Mouse (Mus musculus) kidney, adult 8-10 months (tissue): ENCODE data around the gene Dmwd.
"Not testable (repeated sequence)": the region's sequence is repeated elsewhere in the genome, so short reads cannot be mapped to it uniquely, and the experiment has no call there.

Experiments used
- DNase-seq, 2 experiments: peaks; one replicate each; pipeline ENCODE4 v3.0.0; 2022

The Dmwd gene

DNA sequence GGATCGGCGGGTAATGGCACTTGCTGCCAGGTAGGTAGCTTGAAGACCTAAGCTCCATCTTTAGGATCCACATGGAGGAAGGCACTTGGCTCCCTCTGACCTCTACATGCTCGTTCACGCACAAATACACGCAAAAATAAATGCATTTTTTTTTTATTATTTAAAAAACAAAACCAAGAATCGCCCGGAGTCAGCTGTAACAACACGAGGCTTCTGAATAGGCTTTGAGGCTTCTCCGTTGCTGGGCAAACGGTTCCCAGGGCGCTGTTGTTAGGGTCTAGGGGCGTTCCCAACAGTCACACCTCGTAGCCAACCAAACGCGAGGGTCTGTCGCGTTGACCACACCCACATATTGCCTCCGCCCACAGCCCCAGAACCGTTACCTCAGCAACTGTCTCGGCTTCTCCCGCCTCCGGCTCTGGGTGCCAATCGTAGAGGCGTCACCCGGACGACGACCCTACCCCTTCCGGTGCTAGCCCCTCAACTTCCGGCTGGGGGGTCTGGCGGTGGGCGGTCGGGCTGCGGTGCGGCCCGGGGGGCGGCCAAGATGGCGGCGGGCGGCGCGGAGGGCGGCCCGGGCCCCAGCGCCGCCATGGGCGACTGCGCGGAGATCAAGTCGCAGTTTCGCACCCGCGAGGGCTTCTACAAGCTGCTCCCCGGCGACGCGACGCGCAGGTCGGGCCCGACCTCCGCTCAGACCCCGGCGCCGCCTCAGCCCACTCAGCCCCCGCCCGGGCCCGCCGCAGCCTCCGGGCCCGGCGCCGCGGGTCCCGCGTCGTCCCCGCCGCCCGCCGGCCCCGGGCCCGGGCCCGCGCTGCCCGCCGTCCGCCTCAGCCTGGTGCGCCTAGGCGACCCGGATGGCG, at the start of gene Dmwd:
Gene Dmwd (plus strand): TSS at position 505 of the 863 bp plus-strand sequence.
- peak; percentile 97 for DNase-seq

DNA sequence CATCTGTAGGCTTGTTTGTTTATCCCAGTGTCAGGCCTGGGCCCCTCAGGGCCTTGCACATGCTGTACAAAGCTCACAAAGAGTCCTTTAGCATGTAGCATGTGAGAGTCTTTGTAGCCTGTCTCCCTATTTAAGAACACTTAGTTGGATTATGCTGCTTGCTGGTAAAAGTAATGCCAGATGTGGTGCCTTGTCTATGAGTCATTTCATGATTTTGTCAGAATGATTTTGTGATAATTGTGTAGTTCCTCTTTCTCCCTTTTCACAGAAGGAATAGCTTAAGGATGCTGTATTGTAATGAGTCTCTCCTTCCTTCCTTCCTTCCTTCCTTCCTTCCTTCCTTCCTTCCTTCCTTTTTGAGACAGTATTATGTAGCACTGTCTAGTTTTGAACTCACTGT, 48.0 kb upstream of the Dmwd start:
- DNase-seq, result no peak

DNA sequence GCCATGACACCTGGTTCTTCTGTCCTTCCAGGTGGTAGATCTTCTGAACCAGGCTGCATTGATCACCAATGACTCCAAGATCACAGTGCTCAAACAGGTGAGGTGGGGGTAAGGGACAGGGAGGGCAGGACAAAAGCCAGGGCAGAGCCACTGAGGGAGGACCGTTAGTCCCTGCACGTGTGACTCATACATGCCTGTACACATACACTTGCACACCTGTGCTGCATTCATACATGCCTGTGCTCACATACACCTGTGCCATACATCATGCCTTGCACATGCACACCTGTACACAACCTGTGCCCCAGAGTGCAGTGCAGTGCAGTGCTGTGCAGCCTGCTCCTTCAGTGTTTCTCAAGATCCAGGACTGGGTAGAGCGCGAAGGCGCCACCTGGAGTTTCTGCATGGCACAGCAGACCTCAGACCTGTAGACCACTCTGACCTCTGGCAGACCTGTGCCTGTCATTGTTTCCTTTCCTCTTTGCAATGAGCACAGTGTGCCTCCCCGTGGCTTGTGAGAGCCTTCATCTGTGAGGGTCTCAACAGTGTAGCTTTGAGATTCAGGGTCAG, 46.9 kb upstream of the Dmwd start:
- DNase-seq, result peak in 1 of 2 experiments; percentile 61

DNA sequence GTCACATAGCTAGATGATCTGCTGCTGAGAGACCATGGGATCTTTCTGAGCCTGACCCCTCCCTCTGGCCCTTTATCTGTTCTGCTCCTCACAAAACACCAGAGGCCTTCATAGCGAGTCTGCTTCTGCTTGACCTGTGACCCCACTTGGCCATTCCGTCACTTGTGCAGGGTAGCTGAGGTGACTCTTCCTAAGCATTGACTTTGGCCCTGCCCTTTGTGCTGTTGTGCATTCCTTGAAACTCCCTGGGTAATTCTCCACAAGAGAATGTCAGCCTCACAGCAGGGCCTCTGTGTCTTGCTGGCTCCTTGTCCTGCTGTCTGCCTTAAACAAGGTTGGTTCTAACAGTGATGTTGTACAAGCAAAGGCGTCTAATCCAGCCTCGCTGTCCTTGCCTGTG, 44.4 kb upstream of the Dmwd start:
- DNase-seq, result no peak

DNA sequence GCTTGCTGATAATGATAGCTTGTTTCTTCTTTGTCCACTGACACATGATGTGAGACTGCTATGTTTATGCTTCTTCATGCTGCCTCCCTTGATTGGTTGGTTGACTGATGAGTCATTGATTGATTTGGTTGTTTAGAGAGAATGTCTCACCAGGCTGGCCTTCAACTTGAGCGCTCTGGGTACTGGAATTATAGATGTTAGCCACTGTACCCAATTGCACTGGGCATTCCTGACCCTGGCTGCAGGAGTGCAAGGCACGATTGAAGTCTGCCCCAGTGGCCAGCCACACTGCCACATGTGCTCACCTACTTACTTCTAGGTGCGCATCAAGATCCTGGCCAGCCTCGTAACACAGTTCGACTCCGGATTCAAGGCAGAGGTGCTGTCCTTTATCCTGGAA, 31.4 kb upstream of the Dmwd start:
- DNase-seq, result no peak

DNA sequence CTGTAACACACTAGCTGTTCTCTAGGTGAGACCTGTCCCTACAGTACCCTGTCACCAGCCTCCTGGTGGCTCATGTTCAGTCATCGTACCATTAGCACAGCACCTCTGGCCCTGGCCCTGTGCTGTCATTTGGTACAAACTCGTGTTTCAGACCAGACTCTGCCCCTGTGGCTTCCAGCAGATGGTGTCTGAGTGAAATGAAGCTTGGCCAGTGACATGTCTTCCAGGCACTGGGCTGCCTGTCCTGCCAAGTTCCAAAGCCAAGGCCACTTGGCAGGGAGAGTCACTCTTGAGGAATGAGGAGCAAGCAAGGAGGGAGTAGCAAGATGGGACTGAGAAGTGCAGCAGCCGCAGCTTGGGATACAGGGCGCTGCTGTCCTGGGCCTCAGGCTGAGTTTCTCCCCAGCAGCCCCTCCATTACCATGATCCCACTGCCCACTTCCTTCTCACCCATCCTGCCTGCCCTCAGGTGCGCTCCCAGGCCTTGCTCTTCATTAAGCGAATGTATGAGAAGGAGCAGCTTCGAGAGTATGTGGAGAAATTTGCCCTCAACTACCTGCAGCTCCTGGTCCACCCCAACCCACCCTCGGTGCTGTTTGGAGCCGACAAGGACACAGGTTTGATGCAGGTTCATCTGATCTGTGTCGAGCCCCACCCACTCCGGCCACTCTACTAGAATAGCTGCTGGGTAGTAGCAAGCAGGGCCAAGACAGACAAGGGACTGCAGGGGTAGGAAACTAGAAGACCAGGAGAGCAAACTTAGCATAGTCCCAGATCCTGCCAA, 29.5 kb upstream of the Dmwd start:
- DNase-seq, result no peak

DNA sequence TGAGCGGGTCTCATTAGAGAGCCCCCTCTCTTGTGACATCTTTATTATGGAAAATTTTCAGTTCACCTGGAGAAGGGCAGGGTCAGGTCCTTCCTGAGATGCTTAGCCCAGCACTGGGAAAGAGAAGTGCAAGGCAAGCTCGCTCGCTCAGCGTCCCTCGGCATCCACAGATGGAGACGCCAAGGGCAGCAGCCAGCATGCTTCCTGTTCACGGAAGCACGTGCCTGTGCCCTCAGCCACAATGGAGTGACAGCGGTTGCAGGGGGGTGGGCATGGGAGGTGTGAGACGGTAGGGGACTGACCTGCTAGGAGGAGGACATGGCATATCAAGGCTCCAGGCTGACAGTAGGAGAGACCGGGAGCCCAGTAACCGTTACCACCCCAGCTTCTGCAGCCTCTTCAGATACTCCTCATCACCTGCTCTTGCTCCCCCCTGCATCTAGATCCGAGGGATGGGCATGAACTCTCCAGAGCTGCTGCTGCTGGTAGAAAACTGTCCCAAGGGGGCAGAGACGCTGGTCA, 28.0 kb upstream of the Dmwd start:
- no peak for DNase-seq

DNA sequence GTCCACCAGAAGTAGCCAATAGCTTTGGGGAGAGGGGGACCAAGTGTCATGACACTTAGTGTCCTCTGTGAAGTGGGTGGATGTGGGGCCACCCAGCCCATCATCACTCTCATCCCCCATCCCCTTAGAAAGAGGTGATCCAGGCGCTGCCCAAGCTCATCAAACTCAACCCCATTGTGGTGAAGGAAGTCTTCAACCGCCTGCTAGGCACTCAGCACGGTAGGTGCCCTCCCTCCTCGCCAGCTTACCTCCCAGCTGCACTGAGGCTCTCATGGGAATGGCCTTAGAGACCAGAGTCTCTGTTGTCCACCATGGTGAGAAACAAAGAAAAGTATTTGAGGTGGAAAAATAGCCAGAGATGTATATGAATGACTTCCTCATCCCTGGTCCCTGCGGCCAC, 26.8 kb upstream of the Dmwd start:
- no peak for DNase-seq

DNA sequence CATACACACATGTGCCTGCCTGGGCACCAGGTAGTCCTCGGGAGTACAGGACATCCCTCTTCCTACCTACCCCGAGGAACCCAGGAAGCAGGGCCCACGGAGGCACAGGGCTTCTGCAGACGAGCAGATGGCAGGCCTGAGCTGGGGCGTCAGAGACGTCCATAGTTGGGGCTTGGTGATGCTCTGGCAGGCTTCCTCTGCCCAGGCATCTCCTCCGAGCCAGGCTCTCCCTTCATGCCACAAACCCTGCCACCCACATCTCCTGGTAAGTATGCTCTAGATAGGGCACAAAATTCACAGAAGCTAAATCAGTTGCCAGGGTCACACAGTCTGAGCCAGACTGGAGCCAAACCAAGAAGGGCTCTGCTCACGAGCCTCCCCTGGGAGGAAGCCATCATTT, 25.9 kb upstream of the Dmwd start:
- no peak for DNase-seq

DNA sequence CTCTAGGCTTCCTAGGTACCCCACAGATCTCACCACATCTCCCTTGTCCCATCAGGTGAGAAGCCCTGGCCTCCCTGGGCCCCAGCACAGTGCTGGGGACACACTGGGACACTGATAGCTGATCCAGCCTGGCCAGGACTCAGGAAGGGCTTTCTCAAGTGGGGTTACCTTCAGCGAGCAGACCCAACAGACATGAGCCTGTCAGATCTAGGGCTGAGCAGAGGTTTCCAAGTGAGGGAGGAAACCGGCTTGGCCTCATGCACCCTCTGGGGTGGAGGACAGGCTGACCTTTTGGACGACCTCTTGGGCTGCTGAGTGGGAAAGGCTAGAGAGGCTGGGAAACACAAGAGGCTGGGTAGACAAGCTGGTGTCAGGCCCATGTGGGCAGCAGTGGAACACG, 24.9 kb upstream of the Dmwd start:
- no peak for DNase-seq

DNA sequence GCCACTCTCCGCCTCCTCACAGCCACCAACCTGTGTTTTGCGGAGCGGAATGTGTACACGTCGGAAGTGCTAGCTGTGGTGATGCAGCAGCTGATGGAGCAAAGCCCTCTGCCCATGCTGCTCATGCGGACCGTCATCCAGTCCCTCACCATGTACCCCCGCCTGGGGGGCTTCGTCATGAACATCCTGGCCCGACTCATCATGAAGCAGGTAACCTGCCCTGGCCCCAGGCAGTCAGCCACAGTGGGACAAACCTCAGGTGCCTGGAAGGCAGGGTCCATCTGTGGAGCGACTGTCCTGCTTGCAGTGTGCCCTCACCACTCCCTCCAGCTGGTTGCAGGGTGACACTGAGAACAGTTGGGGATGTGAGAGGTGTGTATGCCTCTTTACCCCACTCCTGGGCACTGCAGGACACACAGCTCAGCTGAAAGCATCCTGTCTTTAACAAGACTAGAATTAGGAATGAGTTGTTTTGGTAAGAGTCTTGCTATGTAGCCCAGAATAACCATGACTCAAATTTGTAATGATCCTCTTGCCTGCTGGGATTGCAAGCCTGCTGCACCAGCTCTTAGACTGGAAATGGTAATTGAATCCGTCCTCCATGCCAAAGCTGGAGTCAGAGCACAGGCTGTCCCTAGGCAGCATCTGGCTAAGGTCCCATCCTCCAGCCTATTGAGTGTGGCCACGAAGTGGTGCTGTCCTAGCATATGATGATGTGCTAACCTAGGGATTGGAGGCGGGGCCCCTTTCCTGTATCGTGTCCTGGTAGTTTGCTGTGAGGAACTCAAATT, 23.5 kb upstream of the Dmwd start:
- no peak for DNase-seq

DNA sequence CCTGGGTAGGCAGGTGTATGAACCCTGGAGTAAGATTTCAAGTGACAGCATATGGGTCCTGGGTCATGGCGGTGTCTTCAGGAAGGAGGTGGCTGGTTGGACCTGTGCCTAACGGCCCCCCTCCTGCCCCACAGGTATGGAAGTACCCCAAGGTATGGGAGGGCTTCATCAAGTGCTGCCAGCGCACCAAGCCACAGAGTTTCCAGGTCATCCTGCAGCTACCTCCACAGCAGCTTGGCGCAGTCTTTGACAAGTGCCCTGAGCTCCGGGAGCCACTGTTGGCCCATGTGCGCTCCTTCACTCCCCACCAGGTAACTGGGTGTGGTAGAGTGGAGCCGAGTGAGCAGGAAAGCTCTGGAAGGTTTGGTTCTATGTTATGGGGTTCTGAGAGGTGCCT, 22.9 kb upstream of the Dmwd start:
- DNase-seq, result no peak

DNA sequence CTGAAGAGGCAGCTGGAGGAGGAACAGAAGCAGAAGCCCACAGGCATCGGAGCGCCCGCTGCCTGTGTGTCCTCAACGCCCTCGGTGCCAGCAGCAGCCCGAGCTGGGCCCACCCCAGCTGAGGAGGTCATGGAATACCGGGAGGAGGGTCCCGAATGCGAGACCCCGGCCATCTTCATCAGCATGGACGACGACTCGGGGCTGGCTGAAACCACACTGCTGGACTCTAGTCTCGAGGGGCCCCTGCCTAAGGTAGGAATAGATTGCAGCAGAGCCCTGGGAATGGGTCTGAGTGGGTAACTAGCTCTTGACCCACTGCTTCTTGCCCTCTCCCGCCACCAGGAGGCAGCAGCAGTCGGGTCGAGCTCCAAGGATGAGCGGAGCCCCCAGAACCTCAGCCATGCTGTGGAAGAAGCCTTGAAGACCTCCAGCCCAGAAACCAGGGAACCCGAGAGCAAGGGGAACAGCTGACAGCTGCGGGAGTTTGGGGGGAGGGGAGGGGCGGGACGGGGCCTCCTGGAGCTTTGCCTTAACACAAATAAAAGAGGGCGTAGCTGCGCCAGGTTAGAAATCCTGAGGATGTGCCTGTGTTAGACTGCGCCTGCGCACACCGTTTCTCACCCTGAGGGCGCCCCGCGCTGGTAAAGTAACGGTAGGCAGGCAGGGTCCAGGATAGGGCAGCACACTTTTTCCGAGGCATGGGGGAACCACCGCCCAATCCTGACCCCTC, 21.8 kb upstream of the Dmwd start, which contains the start of gene Rsph6a:
Gene Rsph6a (plus strand): TSS at position 644 of the 730 bp plus-strand sequence.
- peak in 1 of 2 experiments; percentile 25 for DNase-seq

DNA sequence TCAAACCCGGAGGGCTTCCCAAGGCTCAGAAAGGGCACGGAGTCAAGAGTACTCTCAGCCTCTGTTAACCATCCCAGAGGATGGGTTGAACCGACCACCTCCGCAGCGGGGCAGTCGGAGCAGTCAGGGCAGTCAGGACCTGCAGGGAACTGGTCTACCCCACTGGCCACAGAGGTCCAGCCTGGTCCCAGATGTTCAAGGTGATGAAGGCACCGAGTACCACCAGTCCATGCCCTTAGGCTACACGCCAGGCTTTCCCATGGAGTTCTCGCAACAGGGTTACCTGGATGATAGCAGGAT, 21.3 kb upstream of the Dmwd start:
- DNase-seq, result no peak

DNA sequence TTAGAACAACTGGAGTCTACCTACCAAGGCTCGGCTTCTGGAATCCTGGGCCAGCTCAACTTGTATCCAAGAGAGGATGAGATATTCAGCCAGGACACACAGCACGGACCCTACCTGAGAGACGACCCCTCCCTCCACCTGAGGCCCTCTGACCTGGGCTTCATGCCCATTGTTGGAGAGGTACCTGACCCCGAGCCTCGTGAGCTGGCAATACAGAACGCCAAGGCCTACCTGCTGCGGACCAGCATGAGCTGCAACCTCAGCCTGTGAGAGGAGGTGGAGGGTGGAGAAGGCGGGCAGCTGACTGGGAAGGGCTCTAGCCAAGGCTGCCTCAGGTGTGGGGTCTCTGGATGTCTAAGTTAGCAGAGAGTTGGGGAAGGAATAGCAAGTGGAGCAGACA, 20.9 kb upstream of the Dmwd start:
- no peak for DNase-seq

DNA sequence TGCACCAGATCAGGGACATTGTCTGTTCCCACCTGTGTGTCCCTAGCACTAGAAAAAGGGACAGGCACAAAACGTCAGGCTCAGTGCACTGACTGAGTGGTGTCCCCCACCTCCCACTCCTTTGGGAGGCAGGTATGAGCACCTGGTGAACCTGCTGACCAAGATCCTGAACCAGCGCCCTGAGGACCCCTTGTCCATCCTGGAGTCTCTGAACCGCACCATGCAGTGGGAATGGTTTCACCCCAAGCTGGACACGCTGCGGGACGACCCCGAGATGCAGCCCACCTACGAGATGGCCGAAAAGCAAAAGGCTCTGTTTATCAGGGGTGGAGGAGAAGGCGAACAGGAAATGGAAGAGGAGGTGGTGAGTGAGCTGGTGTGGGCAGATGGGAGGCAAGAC, 18.6 kb upstream of the Dmwd start:
- no peak for DNase-seq

DNA sequence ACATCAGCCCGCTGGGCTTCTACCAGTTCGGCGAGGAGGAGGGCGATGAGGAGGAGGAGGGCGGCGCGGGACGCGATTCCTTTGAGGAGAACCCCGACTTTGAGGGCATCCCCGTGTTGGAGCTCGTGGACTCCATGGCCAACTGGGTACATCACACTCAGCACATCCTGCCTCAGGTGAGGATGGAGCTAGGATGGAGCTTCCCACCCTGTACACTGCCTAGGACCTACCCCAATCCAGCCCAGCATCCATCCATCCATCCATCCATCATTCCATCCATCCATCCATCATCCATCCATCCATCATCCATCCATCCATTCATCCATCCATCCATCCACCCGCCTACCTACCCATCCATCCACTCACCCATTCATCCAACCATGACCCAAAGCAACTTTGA, 10.1 kb upstream of the Dmwd start:
- no peak for DNase-seq

DNA sequence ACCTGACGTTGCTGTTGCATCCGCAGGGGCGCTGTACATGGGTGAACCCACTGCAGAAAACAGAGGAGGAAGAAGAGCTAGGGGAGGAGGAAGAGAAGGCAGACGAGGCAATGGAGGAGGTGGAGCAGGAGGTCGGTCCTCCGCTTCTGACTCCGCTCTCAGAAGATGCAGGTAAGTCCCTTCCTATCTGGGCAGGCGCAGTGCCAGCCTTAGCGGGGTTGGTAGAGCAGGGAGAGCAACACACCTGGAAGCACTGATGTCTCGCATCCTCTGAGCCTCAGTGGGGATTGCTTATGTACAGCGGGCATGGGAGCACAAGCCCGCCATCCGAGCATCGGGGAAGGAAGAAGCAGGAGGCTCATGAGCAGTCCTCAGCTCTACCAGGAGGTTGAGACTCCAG, 9.0 kb upstream of the Dmwd start:
- DNase-seq, result no peak

DNA sequence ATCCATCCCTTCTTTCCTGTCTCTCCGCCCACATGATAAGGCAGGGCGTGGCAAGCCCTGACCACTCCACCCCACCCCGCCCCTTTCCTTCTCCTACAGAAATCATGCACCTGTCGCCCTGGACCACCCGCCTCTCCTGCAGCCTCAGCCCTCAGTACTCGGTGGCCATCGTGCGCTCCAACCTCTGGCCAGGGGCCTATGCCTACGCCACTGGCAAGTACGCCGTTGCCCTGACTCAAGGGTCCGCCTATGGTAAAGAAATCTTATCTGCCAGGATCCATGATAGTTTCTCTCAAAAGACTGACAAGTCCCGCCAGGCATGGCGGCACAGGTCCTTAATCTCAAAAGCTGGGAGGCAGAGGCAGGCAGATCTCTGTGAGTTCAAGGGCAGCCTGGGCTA, 8.1 kb upstream of the Dmwd start:
- no peak for DNase-seq

DNA sequence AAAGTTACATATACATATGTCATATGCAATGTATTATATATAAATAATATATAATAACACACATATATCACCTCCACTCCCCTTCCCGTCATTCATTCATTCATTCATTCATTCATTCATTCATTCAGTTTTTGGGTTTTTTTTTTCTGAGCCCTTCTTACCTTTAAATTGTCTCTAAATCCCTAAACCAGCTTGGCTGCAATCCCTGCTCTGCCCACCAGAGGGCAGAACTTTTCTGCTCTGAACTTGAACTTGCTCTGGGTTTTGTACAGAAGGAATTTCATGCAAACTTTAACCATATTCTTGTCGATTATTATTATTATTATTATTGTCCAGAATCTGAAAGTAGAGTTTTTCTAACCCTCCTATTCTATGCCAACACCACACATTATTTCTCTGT, 7.3 kb upstream of the Dmwd start:
- peak in 1 of 2 experiments; percentile 85 for DNase-seq

DNA sequence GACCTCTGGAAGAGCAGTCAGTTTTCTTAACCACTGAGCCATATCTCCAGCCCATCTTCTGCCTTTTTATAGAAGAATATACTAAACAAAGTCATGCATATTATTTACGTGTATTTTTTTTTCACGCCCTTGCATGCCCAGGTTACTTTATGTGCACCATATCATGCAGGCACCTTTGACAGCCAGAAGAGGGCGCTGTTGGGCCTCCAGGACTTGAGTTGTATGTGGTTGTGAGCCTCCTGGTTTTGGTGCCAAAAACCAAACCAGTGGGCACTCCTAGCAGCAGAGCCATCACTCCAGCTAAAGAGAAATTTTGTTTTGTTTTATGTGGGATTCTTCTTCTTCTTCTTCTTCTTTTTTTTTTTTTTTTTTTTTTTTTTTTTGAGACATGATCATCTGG, 6.5 kb upstream of the Dmwd start:
- no peak for DNase-seq

DNA sequence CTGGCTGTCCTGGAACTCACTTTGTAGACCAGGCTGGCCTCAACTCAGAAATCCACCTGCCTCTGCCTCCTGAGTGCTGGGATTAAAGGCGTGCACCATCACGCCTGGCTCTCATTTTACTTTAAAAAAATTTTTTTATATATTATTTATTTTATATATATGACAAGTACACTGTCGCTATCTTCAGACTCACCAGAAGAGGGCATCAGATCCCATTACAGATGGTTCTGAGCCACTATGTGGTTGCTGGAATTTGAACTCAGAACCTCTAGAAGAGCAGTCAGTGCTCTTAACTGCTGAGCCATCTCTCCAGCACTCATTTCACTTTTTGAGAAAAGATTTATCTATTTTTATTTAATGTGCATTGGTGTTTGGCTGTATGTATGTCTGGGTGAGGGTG, 5.0 kb upstream of the Dmwd start:
- not testable (repeated sequence) for DNase-seq
